Mouse (Mus musculus): Measurements from ENCODE around the gene D5Ertd579e. TPM values are rescaled to one million over a fixed set of nuclear protein-coding genes. Genes with fewer than 3 reads are reported as not detected.
"Not testable (repeated sequence)": the region's sequence is repeated elsewhere in the genome, so short reads cannot be mapped to it uniquely, and the experiment has no call there.

Gene D5Ertd579e
- total and polyA plus RNA-seq, 3 experiments: 13.7 to 29.4 (median 22.9) TPM

- in situ Hi-C loops (cut with MboI; ENCODE audit: low pct_ligation_motif_present, low pct_unique_long_range_greater_than_20kb, low sequenced_read_pairs): no loop called here
- no peak overlapping the region for H3K4me2 ChIP-seq (ENCODE audit: insufficient read depth, low read depth, poor library complexity, severe bottlenecking)
- H3K9me3 ChIP-seq (replicated peaks; ENCODE audit: low read length): no peaks in the 10 kb centered on the region
- dilution Hi-C loops (cut with MboI; ENCODE audit: extremely low pct_ligation_motif_present, extremely low pct_unique_long_range_greater_than_20kb, low sequenced_read_pairs): no loop called here
- TF ChIP-seq TCF12 (IDR thresholded peaks at IDR 0.05; ENCODE audit: low read depth, low read length): no peak
- no peak for TF ChIP-seq IRF4 (IDR thresholded peaks at IDR 0.05; ENCODE audit: low read depth, low read length)
- TF ChIP-seq MEF2A (IDR thresholded peaks at IDR 0.05; ENCODE audit: borderline replicate concordance, low read depth, low read length): no peak
- TF ChIP-seq ZNF384 (IDR thresholded peaks at IDR 0.05; ENCODE audit: low read depth, low read length): no peak
- no peak for TF ChIP-seq TBP (conservative IDR thresholded peaks at IDR 0.05; ENCODE audit: low read depth, low read length)
- TF ChIP-seq CTCF (conservative IDR thresholded peaks at IDR 0.05 in 1 of 2, IDR thresholded peaks at IDR 0.05 in 1 of 2; ENCODE audit: low read depth in 2 of 2, low read length in 2 of 2): no peak
- no peak for TF ChIP-seq UBTF (IDR thresholded peaks at IDR 0.05; ENCODE audit: low read depth, low read length)
- no peak for TF ChIP-seq JUND (conservative IDR thresholded peaks at IDR 0.05; ENCODE audit: low read depth, low read length)
- no peak for TF ChIP-seq E2F4 (IDR thresholded peaks at IDR 0.05; ENCODE audit: insufficient replicate concordance, low read depth, low read length)
- TF ChIP-seq JUN (IDR thresholded peaks at IDR 0.05; ENCODE audit: insufficient read depth, low read depth, low read length): no peak
- TF ChIP-seq BHLHE40 (IDR thresholded peaks at IDR 0.05; ENCODE audit: low read depth, low read length): no peak
- TF ChIP-seq MAX (IDR thresholded peaks at IDR 0.05; ENCODE audit: low read length): no peak
- DNase-seq (ENCODE audit: extremely low read depth): no peak
- no peak overlapping the region for H3K9ac ChIP-seq (ENCODE audit: insufficient read depth, low read depth)
- H3K4me3 ChIP-seq (replicated peaks in 1 of 3; ENCODE audit: low read depth in 2 of 3, low read length in 2 of 3, poor library complexity in 1 of 3): no peak overlapping the region
- H3K36me3 ChIP-seq (replicated peaks in 1 of 2; ENCODE audit: control insufficient read depth in 1 of 2, insufficient read depth in 1 of 2, low read length in 1 of 2): peaks cover 28 to 52% of the 10 kb centered on the region in 2 experiments
- H3K79me2 ChIP-seq (replicated peaks; ENCODE audit: control insufficient read depth, extremely low read depth, insufficient read depth, poor library complexity, severe bottlenecking): no peaks in the 10 kb centered on the region
- peaks cover 0 to 31% of the 10 kb centered on the region in 2 experiments; a peak in 2 of 4 replicates for H3K4me1 ChIP-seq (ENCODE audit: control insufficient read depth in 1 of 2, insufficient read depth in 2 of 2)
- H3K27ac ChIP-seq (ENCODE audit: insufficient read depth, low read depth): no peak overlapping the region
- H3K27me3 ChIP-seq (replicated peaks): no peaks in the 10 kb centered on the region
Observed at GRCm38 (mm10) chr5:36669021-36670008, 26.5 kb downstream of the D5Ertd579e start.

- no peaks in the 10 kb centered on the region for H3K9me3 ChIP-seq (replicated peaks; ENCODE audit: low read length)
- in situ Hi-C loops (cut with MboI; ENCODE audit: low pct_ligation_motif_present, low pct_unique_long_range_greater_than_20kb, low sequenced_read_pairs): no loop called here
- H3K4me3 ChIP-seq (replicated peaks in 1 of 3; ENCODE audit: low read depth in 2 of 3, low read length in 2 of 3, poor library complexity in 1 of 3): no peak overlapping the region
- DNase-seq (ENCODE audit: extremely low read depth): no peak
- peaks cover 0 to 31% of the 10 kb centered on the region in 2 experiments; a peak in 2 of 4 replicates for H3K4me1 ChIP-seq (ENCODE audit: control insufficient read depth in 1 of 2, insufficient read depth in 2 of 2)
- H3K36me3 ChIP-seq (replicated peaks in 1 of 2; ENCODE audit: control insufficient read depth in 1 of 2, insufficient read depth in 1 of 2, low read length in 1 of 2): peaks cover 28 to 55% of the 10 kb centered on the region in 2 experiments
- no peak for TF ChIP-seq PAX5 (IDR thresholded peaks at IDR 0.05; ENCODE audit: low read length)
- TF ChIP-seq ELF1 (IDR thresholded peaks at IDR 0.05; ENCODE audit: low read depth, low read length): no peak
- TF ChIP-seq CTCF (conservative IDR thresholded peaks at IDR 0.05 in 1 of 2, IDR thresholded peaks at IDR 0.05 in 1 of 2; ENCODE audit: low read depth in 2 of 2, low read length in 2 of 2): no peak
- no peak for TF ChIP-seq MAZ (IDR thresholded peaks at IDR 0.05; ENCODE audit: low read depth, low read length)
- no peak for TF ChIP-seq CHD1 (IDR thresholded peaks at IDR 0.05; ENCODE audit: low read depth, low read length)
- TF ChIP-seq UBTF (IDR thresholded peaks at IDR 0.05; ENCODE audit: low read depth, low read length): no peak
- no peak for TF ChIP-seq EP300 (IDR thresholded peaks at IDR 0.05; ENCODE audit: low read length)
- TF ChIP-seq NRF1 (IDR thresholded peaks at IDR 0.05; ENCODE audit: low read depth, low read length): no peak
- no peak for TF ChIP-seq JUN (IDR thresholded peaks at IDR 0.05; ENCODE audit: insufficient read depth, low read depth, low read length)
- TF ChIP-seq ZMIZ1 (IDR thresholded peaks at IDR 0.05; ENCODE audit: low read depth, low read length): no peak
- no peak for TF ChIP-seq TBP (conservative IDR thresholded peaks at IDR 0.05; ENCODE audit: low read depth, low read length)
- no peak for TF ChIP-seq E2F4 (IDR thresholded peaks at IDR 0.05; ENCODE audit: insufficient replicate concordance, low read depth, low read length)
- no peak for TF ChIP-seq POLR2AphosphoS2 (IDR thresholded peaks at IDR 0.05; ENCODE audit: low read depth, low read length)
- H3K27me3 ChIP-seq (replicated peaks): no peaks in the 10 kb centered on the region
- H3K27ac ChIP-seq (ENCODE audit: insufficient read depth, low read depth): no peak overlapping the region
- no peak overlapping the region for H3K4me2 ChIP-seq (ENCODE audit: insufficient read depth, low read depth, poor library complexity, severe bottlenecking)
- no peak overlapping the region for H3K9ac ChIP-seq (ENCODE audit: insufficient read depth, low read depth)
- dilution Hi-C loops (cut with MboI; ENCODE audit: extremely low pct_ligation_motif_present, extremely low pct_unique_long_range_greater_than_20kb, low sequenced_read_pairs): no loop called here
- H3K79me2 ChIP-seq (replicated peaks; ENCODE audit: control insufficient read depth, extremely low read depth, insufficient read depth, poor library complexity, severe bottlenecking): no peaks in the 10 kb centered on the region
Observed at GRCm38 (mm10) chr5:36668572-36668971, 27.3 kb downstream of the D5Ertd579e start.

- dilution Hi-C loops (cut with MboI; ENCODE audit: extremely low pct_ligation_motif_present, extremely low pct_unique_long_range_greater_than_20kb, low sequenced_read_pairs); DNase-seq (ENCODE audit: extremely low read depth); H3K79me2 ChIP-seq (replicated peaks; ENCODE audit: control insufficient read depth, extremely low read depth, insufficient read depth, poor library complexity, severe bottlenecking); H3K4me2 ChIP-seq (ENCODE audit: insufficient read depth, low read depth, poor library complexity, severe bottlenecking); H3K27ac ChIP-seq (ENCODE audit: insufficient read depth, low read depth); H3K4me3 ChIP-seq (replicated peaks in 1 of 3; ENCODE audit: low read depth in 2 of 3, low read length in 2 of 3, poor library complexity in 1 of 3); H3K9me3 ChIP-seq (replicated peaks; ENCODE audit: low read length); H3K9ac ChIP-seq (ENCODE audit: insufficient read depth, low read depth); in situ Hi-C loops (cut with MboI; ENCODE audit: low pct_ligation_motif_present, low pct_unique_long_range_greater_than_20kb, low sequenced_read_pairs); H3K27me3 ChIP-seq (replicated peaks): not testable (repeated sequence)
- Histone ChIP-seq H3K4me1 (ENCODE audit: control insufficient read depth in 1 of 2, insufficient read depth in 2 of 2) (peaks cover 0 to 31% of the 10 kb centered on the region in 2 experiments; a peak in 2 of 4 replicates), H3K36me3 (replicated peaks in 1 of 2; ENCODE audit: control insufficient read depth in 1 of 2, insufficient read depth in 1 of 2, low read length in 1 of 2) (peaks cover 28 to 57% of the 10 kb centered on the region in 2 experiments)
Observed at GRCm38 (mm10) chr5:36667986-36668385, 27.8 kb downstream of the D5Ertd579e start.

Data from CH12.LX (cell line).